Comparison of ENCODE assay signal across 16 mouse cellular contexts in genomic region chr12:112300125-112300524, GRCm38 (mm10).
A peak's percentile ranks its signal among the peaks of the same experiment; 100 is the strongest.
DNase-seq lines count a peak whose midpoint lies in the region; ATAC-seq and TF ChIP-seq lines count a peak whose summit lies in the region.
"Had no signal": no experiment of that assay in that cellular context is flagged by ENCODE, and none has a peak within 500 bp of the region (broad histone marks: within the 10 kb centered on the region; RNA-seq: fewer than 3 reads in every experiment).

No protein-coding gene starts in this region.

- TF ChIP-seq POLR2A in brain, embryonic 14.5 days (IDR thresholded peaks at IDR 0.05; ENCODE audit: borderline replicate concordance, extremely low read depth, insufficient read depth, insufficient read length, poor library complexity, severe bottlenecking): no peak

- no peak overlapping the region for H3K4me3 ChIP-seq in forebrain, embryonic 10.5 days
- no peak overlapping the region for H3K4me3 ChIP-seq in forebrain, embryonic 11.5 days (ENCODE audit: low read depth, low read length)
- no peak overlapping the region for H3K4me3 ChIP-seq in kidney, embryonic 16.5 days (ENCODE audit: low read length)
- H3K4me3 ChIP-seq: embryonic facial prominence, embryonic 12.5 days; myocyte; neural tube, embryonic 15.5 days had no signal

- no peak overlapping the region for H3K4me2 ChIP-seq in forebrain, embryonic 11.5 days (ENCODE audit: low read depth, low read length, severe bottlenecking)
- H3K4me2 ChIP-seq in kidney, embryonic 16.5 days (replicated peaks; ENCODE audit: low read depth, low read length): no peak overlapping the region
- H3K4me2 ChIP-seq: embryonic facial prominence, embryonic 12.5 days; neural tube, embryonic 15.5 days had no signal

- H3K9me3 ChIP-seq in forebrain, embryonic 10.5 days: no peaks in the 10 kb centered on the region
- no peaks in the 10 kb centered on the region for H3K9me3 ChIP-seq in forebrain, embryonic 11.5 days (ENCODE audit: control insufficient read depth, low read length)
- H3K9me3 ChIP-seq in kidney, embryonic 16.5 days (ENCODE audit: low read length): no peaks in the 10 kb centered on the region
- H3K9me3 ChIP-seq: embryonic facial prominence, embryonic 12.5 days; neural tube, embryonic 15.5 days had no signal

- no peak for ATAC-seq in forebrain, embryonic 11.5 days (replicated peaks; ENCODE audit: low FRiP score)
- no peak for ATAC-seq in kidney, embryonic 16.5 days (ENCODE audit: low FRiP score, low TSS enrichment)
- ATAC-seq: lung, postnatal 0 days had no signal

- H3K36me3 ChIP-seq in forebrain, embryonic 10.5 days (replicated peaks): no peaks in the 10 kb centered on the region
- no peaks in the 10 kb centered on the region for H3K36me3 ChIP-seq in forebrain, embryonic 11.5 days (ENCODE audit: control insufficient read depth, insufficient read depth, low read length)
- no peaks in the 10 kb centered on the region for H3K36me3 ChIP-seq in kidney, embryonic 16.5 days (ENCODE audit: insufficient read depth, low read length)
- H3K36me3 ChIP-seq: embryonic facial prominence, embryonic 12.5 days; neural tube, embryonic 15.5 days had no signal

- peaks cover 55% of the 10 kb centered on the region for H3K4me1 ChIP-seq in forebrain, embryonic 10.5 days
- 0 out of 2 replicates have a peak, but pooled peaks cover 9% of the 10 kb centered on the region for H3K4me1 ChIP-seq in forebrain, embryonic 11.5 days (replicated peaks; ENCODE audit: control insufficient read depth, insufficient read depth, low read length)
- peaks cover 17% of the 10 kb centered on the region for H3K4me1 ChIP-seq in kidney, embryonic 16.5 days (ENCODE audit: insufficient read depth, low read length)

- 0 out of 2 replicates have a peak overlapping the region, but pooled peaks have one; percentile 36 for H3K27ac ChIP-seq in forebrain, embryonic 10.5 days
- H3K27ac ChIP-seq in forebrain, embryonic 11.5 days (ENCODE audit: low read depth, low read length): no peak overlapping the region
- no peak overlapping the region for H3K27ac ChIP-seq in kidney, embryonic 16.5 days (ENCODE audit: low read length)
- H3K27ac ChIP-seq: embryonic facial prominence, embryonic 12.5 days; liver, embryonic 14.5 days; neural tube, embryonic 15.5 days had no signal

- WGBS in forebrain, embryonic 10.5 days: 84% methylated on average over 4 of the region's 4 CpGs
- WGBS in forebrain, embryonic 11.5 days: 93% methylated on average over 4 of the region's 4 CpGs
- WGBS in kidney, embryonic 16.5 days: 69% methylated on average over 4 of the region's 4 CpGs

- no peak for DNase-seq in forebrain, embryonic 10.5 days (ENCODE audit: extremely low spot score, low spot score)
- no peak for DNase-seq in forebrain, embryonic 11.5 days (ENCODE audit: low spot score)
- DNase-seq in kidney, adult 18-20 months: peak; percentile 46
- DNase-seq in brain, embryonic 14.5 days (ENCODE audit: low read depth): peak; percentile 26
- DNase-seq in kidney, postnatal 36 days: peak; percentile 50 to 66
- DNase-seq in layer of hippocampus, adult 11-12 months (ENCODE audit: low spot score): no peak
- DNase-seq: adrenal gland, adult 2 months; gastrocnemius, postnatal 25 days; right cerebral cortex, postnatal 25 days; thymus, postnatal 36 days had no signal

- no peak for TF ChIP-seq CTCF in brain, embryonic 14.5 days (IDR thresholded peaks at IDR 0.05; ENCODE audit: borderline replicate concordance, extremely low read depth, insufficient read depth, insufficient read length)

- H3K27me3 ChIP-seq in forebrain, embryonic 10.5 days (ENCODE audit: poor library complexity, severe bottlenecking): peaks cover 70% of the 10 kb centered on the region
- peaks cover 3% of the 10 kb centered on the region; the same call in 1 of the 2 replicates for H3K27me3 ChIP-seq in forebrain, embryonic 11.5 days (ENCODE audit: control insufficient read depth, insufficient read depth, low read length)
- H3K27me3 ChIP-seq in kidney, embryonic 16.5 days (ENCODE audit: insufficient read depth, low read length): peaks cover 40% of the 10 kb centered on the region

- no peak overlapping the region for H3K9ac ChIP-seq in forebrain, embryonic 11.5 days (ENCODE audit: low read length)
- no peak overlapping the region for H3K9ac ChIP-seq in kidney, embryonic 16.5 days (replicated peaks; ENCODE audit: low read length)
- H3K9ac ChIP-seq: embryonic facial prominence, embryonic 12.5 days; liver, embryonic 14.5 days; neural tube, embryonic 15.5 days had no signal

Comparison
In these comparisons a context has a peak if more than half of its experiments do, and no peak if none do; other contexts are left out.
1. DNase-seq: peak in kidney, adult 18-20 months (single experiment), brain, embryonic 14.5 days (single experiment) and kidney, postnatal 36 days (2 of 2); none in forebrain, embryonic 10.5 days (single experiment), forebrain, embryonic 11.5 days (single experiment) and layer of hippocampus, adult 11-12 months (single experiment).